Mouse (Mus musculus) E14TG2a.4 (cell line): ENCODE measurements at regions not wholly inside any gene's neighbourhood (a gene's known extent, or its start where the extent isn't known, plus 50 kb on each side); places are given as distances from the start of the nearest gene placed in this dataset.

Experiments used
- H3K27me3 ChIP-seq: 2 replicates; pipeline ENCODE4 v1.6.1; 2014; ENCODE audit warnings: low read length, control low read depth; ENCODE audit not compliant: insufficient read depth
- H3K36me3 ChIP-seq: 2 replicates; pipeline ENCODE4 v1.6.1; 2014; ENCODE audit warnings: low read length, control low read depth; ENCODE audit not compliant: insufficient read depth
- H3K4me1 ChIP-seq: replicated peaks from 2 replicates; pipeline ENCODE4 v1.6.1; 2014; ENCODE audit warnings: low read depth, low read length, control low read depth
- H3K4me3 ChIP-seq: replicated peaks from 2 replicates; pipeline ENCODE4 v1.5.1; 2014; ENCODE audit warnings: mild to moderate bottlenecking, low read length
- H3K9me3 ChIP-seq: 2 replicates; pipeline ENCODE4 v1.6.1; 2014; ENCODE audit warnings: low read length, control low read depth
- CTCF ChIP-seq: conservative IDR thresholded peaks from 2 replicates; pipeline ENCODE4 v1.5.1; 2014; ENCODE audit warnings: low read length
- NANOG ChIP-seq: IDR thresholded peaks from 2 replicates; pipeline ENCODE4 v1.6.1; 2014; ENCODE audit warnings: borderline replicate concordance, low read length, mixed read lengths
- POU5F1 ChIP-seq: IDR thresholded peaks from 2 replicates; pipeline ENCODE4 v1.6.1; 2014; ENCODE audit warnings: low read length, borderline replicate concordance

DNA sequence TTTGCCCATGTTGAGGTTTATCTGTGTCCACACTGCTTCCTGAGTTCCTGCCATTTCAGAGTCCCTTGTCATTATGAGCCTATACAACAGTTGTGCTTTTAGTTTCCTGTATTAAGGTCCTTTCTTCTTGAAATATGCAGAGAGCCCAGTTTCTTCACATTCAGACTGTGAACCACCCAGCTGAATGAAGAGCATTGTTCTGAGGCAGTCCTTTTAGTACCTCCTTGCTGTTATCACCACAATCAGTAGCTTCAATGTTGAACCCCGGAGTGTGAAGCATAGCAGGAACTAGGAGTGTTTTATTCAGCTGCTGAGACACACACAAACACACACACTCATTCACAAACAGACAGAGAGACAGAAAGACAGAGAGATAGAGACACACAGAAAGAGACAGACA, 1452.1 kb downstream of the Gsdmc2 start:
- no peaks in the 10 kb centered on the region for H3K27me3 ChIP-seq
- H3K36me3 ChIP-seq, result no peaks in the 10 kb centered on the region
- no peaks in the 10 kb centered on the region for H3K4me1 ChIP-seq
- TF ChIP-seq NANOG (no peak), CTCF (no peak), POU5F1 (no peak)
- H3K4me3 ChIP-seq, result no peak overlapping the region
- no peaks in the 10 kb centered on the region for H3K9me3 ChIP-seq

DNA sequence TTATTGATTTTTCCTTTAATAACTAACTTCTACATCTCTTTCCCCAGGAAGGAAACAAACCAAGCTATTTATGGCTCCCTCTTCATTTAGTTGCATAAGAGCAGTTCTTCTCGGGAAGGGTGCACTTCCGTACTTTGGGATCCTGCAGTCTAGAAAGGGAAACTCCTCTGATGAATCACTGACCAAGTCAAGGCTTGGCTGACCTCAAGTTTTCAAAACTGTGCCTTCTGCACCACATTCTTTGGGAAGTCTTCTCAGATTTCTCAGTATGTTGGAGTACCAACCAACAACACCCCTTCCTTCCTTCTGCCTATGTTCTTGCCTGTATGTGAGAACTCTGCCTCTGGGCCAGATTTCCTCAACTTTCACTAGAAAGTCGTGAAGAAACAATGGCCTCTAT, 1452.6 kb downstream of the Gsdmc2 start:
- TF ChIP-seq NANOG (no peak), POU5F1 (no peak), CTCF (no peak)
- Histone ChIP-seq H3K36me3 (no peaks in the 10 kb centered on the region), H3K4me1 (no peaks in the 10 kb centered on the region), H3K27me3 (no peaks in the 10 kb centered on the region), H3K4me3 (no peak overlapping the region), H3K9me3 (no peaks in the 10 kb centered on the region)

DNA sequence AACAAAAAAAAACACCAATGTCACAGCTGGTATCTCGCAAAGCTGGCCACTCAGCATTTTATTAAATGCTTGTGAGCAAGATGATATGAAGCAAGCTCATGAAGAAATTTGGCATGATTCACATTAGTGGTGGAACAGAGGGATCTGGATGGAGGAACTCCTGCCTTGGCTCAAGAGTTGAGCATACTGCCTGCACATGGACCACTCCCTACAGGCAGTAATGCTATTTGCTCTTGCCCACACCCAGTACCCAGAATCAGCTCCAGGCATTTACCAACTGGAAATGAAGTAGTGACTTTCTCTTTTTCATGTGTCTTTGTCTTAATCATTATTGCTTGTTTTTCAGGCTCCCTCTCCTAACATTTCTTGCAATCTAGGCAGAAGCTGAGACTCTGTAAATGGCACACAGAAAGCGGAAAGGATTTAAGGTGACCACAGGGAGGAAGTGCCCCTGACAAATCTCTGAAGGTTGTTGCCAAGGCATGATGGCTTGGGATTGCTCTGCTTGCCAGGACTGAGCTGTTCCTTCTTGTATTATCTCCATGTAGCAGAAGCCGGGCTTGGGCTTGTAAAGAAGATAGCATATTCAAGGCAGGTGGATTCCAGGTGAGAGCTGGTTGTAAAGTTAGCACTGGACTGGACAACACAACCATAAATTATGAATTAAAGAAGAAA, 1455.4 kb downstream of the Gsdmc2 start:
- no peak for TF ChIP-seq CTCF
- TF ChIP-seq NANOG, result no peak
- no peak for TF ChIP-seq POU5F1
- no peaks in the 10 kb centered on the region for H3K36me3 ChIP-seq

DNA sequence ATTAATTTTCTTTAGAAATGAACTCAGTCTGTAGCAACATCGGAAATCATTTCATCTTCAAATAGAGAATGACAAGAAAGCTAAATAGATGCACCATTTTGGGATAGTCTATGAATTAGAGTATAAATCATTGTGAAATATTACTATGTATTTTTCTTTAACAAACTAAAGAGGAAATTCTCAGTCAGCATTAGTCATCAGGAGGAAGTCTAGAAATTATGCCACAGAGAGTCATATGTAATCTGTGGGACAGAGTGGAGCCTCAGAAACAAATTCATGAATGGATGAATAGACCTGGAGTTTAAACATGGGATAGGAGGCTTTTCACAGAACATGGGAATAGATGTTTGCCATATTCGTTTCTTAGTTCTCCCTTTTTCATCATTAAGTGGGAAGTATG, 1459.4 kb upstream of the A1bg start:
- Histone ChIP-seq H3K4me1 (no peaks in the 10 kb centered on the region), H3K36me3 (no peaks in the 10 kb centered on the region), H3K27me3 (no peaks in the 10 kb centered on the region), H3K9me3 (no peaks in the 10 kb centered on the region), H3K4me3 (no peak overlapping the region)
- TF ChIP-seq POU5F1 (no peak), NANOG (no peak), CTCF (no peak)

More for the DNA sequence above, 1455.4 kb downstream of the Gsdmc2 start:
- no peaks in the 10 kb centered on the region for H3K27me3 ChIP-seq
- H3K4me1 ChIP-seq, result no peaks in the 10 kb centered on the region
- H3K4me3 ChIP-seq, result no peak overlapping the region
- no peaks in the 10 kb centered on the region for H3K9me3 ChIP-seq

DNA sequence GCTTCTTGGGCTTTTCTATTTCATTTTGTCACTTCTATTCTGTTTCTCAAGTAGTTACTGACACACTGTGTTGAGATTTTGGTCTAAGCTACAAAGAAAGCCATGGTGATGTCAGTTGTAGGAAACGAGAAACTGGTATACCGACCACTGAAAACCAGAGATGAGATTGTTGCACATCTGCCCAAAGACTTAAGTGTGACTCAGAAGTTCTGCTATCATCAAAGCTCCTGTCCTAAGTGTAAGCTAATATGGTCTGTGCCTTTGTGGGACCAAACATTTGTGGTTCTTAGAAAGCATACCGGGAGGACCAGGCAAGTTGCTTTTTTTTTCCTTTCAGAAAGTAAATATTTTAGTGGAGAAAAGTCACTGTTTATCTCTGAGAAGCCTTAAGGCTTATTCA, 1451.8 kb upstream of the A1bg start:
- Histone ChIP-seq H3K4me3 (no peak overlapping the region), H3K9me3 (no peaks in the 10 kb centered on the region), H3K27me3 (no peaks in the 10 kb centered on the region), H3K36me3 (no peaks in the 10 kb centered on the region), H3K4me1 (no peaks in the 10 kb centered on the region)
- TF ChIP-seq POU5F1 (no peak), CTCF (no peak), NANOG (no peak)

DNA sequence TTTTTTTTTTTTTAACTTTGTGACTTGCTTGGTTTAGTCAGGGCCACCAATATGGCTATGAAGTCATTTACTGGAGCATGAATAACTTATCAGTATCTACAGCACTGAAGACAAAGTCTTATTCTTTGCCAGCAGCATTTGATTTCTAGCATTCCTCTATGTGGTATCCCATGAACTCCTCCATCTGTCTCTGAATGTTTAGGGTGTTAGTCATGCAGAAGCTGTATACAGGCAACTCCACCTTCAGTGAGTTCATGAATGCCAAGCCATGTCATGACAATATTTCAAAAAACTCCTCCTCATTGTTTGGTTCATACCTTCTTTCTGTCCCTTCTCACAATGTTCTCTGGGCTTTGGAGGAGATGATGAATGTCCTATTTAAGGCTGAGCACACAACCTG, 1438.4 kb upstream of the A1bg start:
- H3K4me1 ChIP-seq, result no peaks in the 10 kb centered on the region
- no peak overlapping the region for H3K4me3 ChIP-seq
- H3K9me3 ChIP-seq, result no peaks in the 10 kb centered on the region
- TF ChIP-seq NANOG, result no peak
- TF ChIP-seq CTCF, result no peak
- H3K36me3 ChIP-seq, result no peaks in the 10 kb centered on the region
- no peaks in the 10 kb centered on the region for H3K27me3 ChIP-seq

DNA sequence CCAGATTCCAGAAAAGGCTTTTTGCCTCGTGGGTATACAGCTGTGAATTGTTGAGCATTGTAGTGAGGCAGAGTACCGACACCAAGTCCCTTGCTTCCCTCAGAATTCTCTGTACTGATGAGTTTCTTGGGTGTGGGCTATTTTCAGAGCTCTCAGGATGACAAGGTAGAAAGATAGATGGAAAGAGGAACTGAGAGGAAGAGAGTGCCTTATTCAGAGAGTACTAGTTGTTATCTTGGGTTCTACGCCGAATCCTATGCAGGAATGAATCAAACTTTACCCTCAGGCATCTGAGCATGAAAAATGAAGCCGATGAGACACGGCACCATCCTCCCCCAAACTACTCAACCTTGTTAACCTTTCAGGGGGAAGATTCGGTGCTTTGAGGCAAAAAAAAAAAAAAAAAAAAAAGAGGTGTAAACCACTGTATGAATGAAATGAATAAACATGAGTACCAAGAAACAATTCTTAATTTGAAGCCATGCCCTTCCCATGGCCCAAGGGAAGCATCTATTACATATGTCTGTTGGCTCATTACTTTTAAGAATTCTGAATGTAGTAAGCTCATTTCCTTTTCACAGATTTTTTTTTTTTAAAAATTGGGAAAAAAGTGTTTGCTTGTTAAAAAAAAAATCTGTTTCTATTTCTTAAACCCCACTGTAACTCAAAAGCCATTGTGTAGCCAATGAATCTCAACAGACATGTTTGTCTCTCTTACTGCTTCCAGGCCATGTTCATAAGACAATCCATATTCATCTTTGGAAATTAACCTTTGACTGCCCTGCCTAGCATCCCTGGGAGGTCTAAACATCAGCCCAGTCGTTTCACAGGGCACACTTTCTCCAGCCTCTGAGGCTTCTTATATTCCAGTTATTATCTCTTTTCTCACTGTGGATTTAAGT, 1435.8 kb upstream of the A1bg start:
- Histone ChIP-seq H3K27me3 (no peaks in the 10 kb centered on the region), H3K4me1 (no peaks in the 10 kb centered on the region)
- TF ChIP-seq POU5F1 (no peak), CTCF (no peak), NANOG (no peak)

DNA sequence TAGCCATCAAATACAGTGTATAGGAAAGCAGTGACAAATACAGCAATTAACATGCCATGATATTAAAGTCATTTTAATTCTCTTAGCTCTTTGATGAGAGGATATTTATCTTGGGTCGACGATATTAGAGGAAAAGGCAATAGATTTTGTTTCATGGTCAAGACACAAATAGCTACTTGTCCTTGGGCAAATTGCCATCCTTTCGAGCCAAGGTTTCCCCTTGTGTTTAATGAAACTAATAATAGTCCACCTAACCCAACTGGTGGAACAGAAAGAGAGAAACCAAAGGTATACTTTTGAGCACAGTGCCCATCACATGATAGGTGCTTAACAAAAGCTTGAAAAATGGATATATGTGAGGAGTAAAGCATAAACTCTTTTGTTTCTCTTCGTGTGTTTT, 1431.0 kb upstream of the A1bg start:
- TF ChIP-seq CTCF (no peak), NANOG (no peak), POU5F1 (no peak)
- H3K9me3 ChIP-seq, result no peaks in the 10 kb centered on the region
- no peaks in the 10 kb centered on the region for H3K4me1 ChIP-seq
- no peaks in the 10 kb centered on the region for H3K36me3 ChIP-seq
- H3K4me3 ChIP-seq, result no peak overlapping the region
- H3K27me3 ChIP-seq, result no peaks in the 10 kb centered on the region

More for the DNA sequence above, 1435.8 kb upstream of the A1bg start:
- H3K36me3 ChIP-seq, result no peaks in the 10 kb centered on the region
- H3K9me3 ChIP-seq, result no peaks in the 10 kb centered on the region
- H3K4me3 ChIP-seq, result no peak overlapping the region
